In genomic region chr17:24461580-24461979, GRCm38 (mm10) we compare ENCODE assay signal across 11 mouse cellular contexts. TPM values are rescaled to one million over a fixed set of nuclear protein-coding genes. Genes with fewer than 3 reads are reported as not detected.
DNase-seq lines count a peak whose midpoint lies in the region; ATAC-seq and TF ChIP-seq lines count a peak whose summit lies in the region.
"Had no signal": no experiment of that assay in that cellular context is flagged by ENCODE, and none has a peak within 500 bp of the region (broad histone marks: within the 10 kb centered on the region; RNA-seq: fewer than 3 reads in every experiment).

No protein-coding gene starts in this region.

- H3K4me2 ChIP-seq in liver, embryonic 14.5 days (ENCODE audit: low read depth), result no peak overlapping the region
- H3K4me2 ChIP-seq in intestine, embryonic 16.5 days (ENCODE audit: low read depth, low read length), result no peak overlapping the region
- H3K4me2 ChIP-seq: heart, embryonic 11.5 days; limb, embryonic 15.5 days had no signal

- intact Hi-C loops in gastrocnemius, postnatal 36 days (cut with DNase I), result no loop called here

- no peak overlapping the region for H3K27ac ChIP-seq in liver, embryonic 14.5 days
- H3K27ac ChIP-seq in intestine, embryonic 16.5 days (ENCODE audit: low read length), result no peak overlapping the region
- H3K27ac ChIP-seq: limb, embryonic 15.5 days had no signal

- no peak for TF ChIP-seq EP300 in liver, embryonic 14.5 days (IDR thresholded peaks at IDR 0.05; ENCODE audit: low read depth)

- peak; percentile 63 for DNase-seq in kidney, adult 9 months
- DNase-seq in kidney, adult 18-20 months, result no peak
- no peak for DNase-seq in liver, embryonic 14.5 days (ENCODE audit: low read depth in 3 of 3, low spot score in 3 of 3)
- no peak for DNase-seq in urinary bladder, adult 2 months (ENCODE audit: low spot score)
- DNase-seq in gastrocnemius, postnatal 36 days, result no peak
- DNase-seq: right cerebral cortex, adult 18-20 months had no signal

- H3K4me3 ChIP-seq in liver, embryonic 14.5 days (ENCODE audit: insufficient read depth in 1 of 2, low read depth in 2 of 2, low read length in 2 of 2), result no peak overlapping the region
- H3K4me3 ChIP-seq in intestine, embryonic 16.5 days (ENCODE audit: low read length), result no peak overlapping the region
- H3K4me3 ChIP-seq: limb, embryonic 15.5 days had no signal

- H3K9ac ChIP-seq in liver, embryonic 14.5 days (replicated peaks), result no peak overlapping the region
- no peak overlapping the region for H3K9ac ChIP-seq in intestine, embryonic 16.5 days (ENCODE audit: low read depth, low read length)
- H3K9ac ChIP-seq: limb, embryonic 15.5 days had no signal

- no peaks in the 10 kb centered on the region for H3K9me3 ChIP-seq in liver, embryonic 14.5 days (ENCODE audit: control insufficient read depth, low read length)
- H3K9me3 ChIP-seq in intestine, embryonic 16.5 days (ENCODE audit: control insufficient read depth, low read length), result no peaks in the 10 kb centered on the region
- H3K9me3 ChIP-seq: limb, embryonic 15.5 days had no signal

- H3K27me3 ChIP-seq in liver, embryonic 14.5 days (ENCODE audit: control insufficient read depth, insufficient read depth, low read length), result no peaks in the 10 kb centered on the region
- H3K27me3 ChIP-seq in intestine, embryonic 16.5 days (replicated peaks; ENCODE audit: control insufficient read depth, insufficient read depth, low read length), result no peaks in the 10 kb centered on the region
- H3K27me3 ChIP-seq: limb, embryonic 15.5 days had no signal

- peak; percentile 53 for ATAC-seq in CD4-positive, CD25-positive, alpha-beta regulatory T cell, adult 4 months
- peak; percentile 72 for ATAC-seq in activated CD4-positive, CD25-positive, alpha-beta regulatory T cell, adult 4 months
- ATAC-seq in liver, embryonic 14.5 days (ENCODE audit: insufficient read depth), result no peak
- no peak for ATAC-seq in intestine, embryonic 16.5 days

- 39% methylated on average over 2 of the region's 2 CpGs for WGBS in liver, embryonic 14.5 days (ENCODE audit: insufficient replicate concordance)
- WGBS in intestine, embryonic 16.5 days, result 83% methylated on average over 2 of the region's 2 CpGs

- peak; percentile 62 for TF ChIP-seq CTCF in liver, embryonic 14.5 days (IDR thresholded peaks at IDR 0.05; ENCODE audit: low read depth)

- no peaks in the 10 kb centered on the region for H3K36me3 ChIP-seq in liver, embryonic 14.5 days (replicated peaks; ENCODE audit: control insufficient read depth, insufficient read depth, low read depth)
- H3K36me3 ChIP-seq in intestine, embryonic 16.5 days (ENCODE audit: control insufficient read depth, insufficient read depth, low read length), result no peaks in the 10 kb centered on the region
- H3K36me3 ChIP-seq: limb, embryonic 15.5 days had no signal

- no peaks in the 10 kb centered on the region for H3K4me1 ChIP-seq in liver, embryonic 14.5 days (replicated peaks; ENCODE audit: control insufficient read depth in 2 of 2, insufficient read depth in 2 of 2, low read length in 1 of 2)
- H3K4me1 ChIP-seq in intestine, embryonic 16.5 days (ENCODE audit: control insufficient read depth, insufficient read depth, low read length), result no peaks in the 10 kb centered on the region
- H3K4me1 ChIP-seq: limb, embryonic 15.5 days had no signal

RNA-seq across cellular contexts. Expression of gene E4f1, which starts 8.5 kb away (rescaled TPM):
- 10 to 100 TPM; 34.3 to 62.8 TPM for polyA plus RNA-seq in CD4-positive, CD25-positive, alpha-beta regulatory T cell, adult 4 months (2017; shearing (Covaris generic))
- 10 to 100 TPM; 22.6 to 37.5 TPM for polyA plus RNA-seq in activated CD4-positive, CD25-positive, alpha-beta regulatory T cell, adult 4 months (2017; shearing (Covaris generic))
- 17.1 and 19.9 TPM in 2 replicates for polyA plus RNA-seq in liver, embryonic 14.5 days (2012; rRNA removed)
- polyA plus RNA-seq in liver, embryonic 14.5 days (2014; fragmentation: Nextera tagmentation; extraction: Ambion mirVana), result 4.5 and 5.0 TPM in 2 replicates
- polyA plus RNA-seq in urinary bladder, adult 2 months (2012; rRNA removed), result 55.8 and 61.5 TPM in 2 replicates
- total RNA-seq in gastrocnemius, postnatal 36 days (2021), result 10 to 100 TPM in 1 of 2 experiments, 1 to 10 TPM in 1; 9.5 to 11.7 TPM
- polyA plus RNA-seq in intestine, embryonic 16.5 days (2015; fragmentation: Nextera tagmentation; extraction: Ambion mirVana), result 26.1 and 27.1 TPM in 2 replicates

RNA-seq across cellular contexts. Expression of gene Pgp, which starts 8.6 kb away (rescaled TPM):
- 1 to 10 TPM; 4.1 to 5.3 TPM for polyA plus RNA-seq in CD4-positive, CD25-positive, alpha-beta regulatory T cell, adult 4 months (2017; shearing (Covaris generic))
- polyA plus RNA-seq in activated CD4-positive, CD25-positive, alpha-beta regulatory T cell, adult 4 months (2017; shearing (Covaris generic)), result 1 to 10 TPM; 3.3 to 6.2 TPM
- polyA plus RNA-seq in liver, embryonic 14.5 days (2012; rRNA removed), result 37.9 and 38.2 TPM in 2 replicates
- 70.4 and 76.7 TPM in 2 replicates for polyA plus RNA-seq in liver, embryonic 14.5 days (2014; fragmentation: Nextera tagmentation; extraction: Ambion mirVana)
- polyA plus RNA-seq in urinary bladder, adult 2 months (2012; rRNA removed), result 31.8 and 33.5 TPM in 2 replicates
- total RNA-seq in gastrocnemius, postnatal 36 days (2021), result 10 to 100 TPM; 50.7 to 54.6 TPM
- 83.8 and 87.1 TPM in 2 replicates for polyA plus RNA-seq in intestine, embryonic 16.5 days (2015; fragmentation: Nextera tagmentation; extraction: Ambion mirVana)

RNA-seq across cellular contexts. Expression of gene Bricd5, which starts 12.1 kb away (rescaled TPM):
- polyA plus RNA-seq in CD4-positive, CD25-positive, alpha-beta regulatory T cell, adult 4 months (2017; shearing (Covaris generic)), result not detected
- polyA plus RNA-seq in activated CD4-positive, CD25-positive, alpha-beta regulatory T cell, adult 4 months (2017; shearing (Covaris generic)), result not detected
- polyA plus RNA-seq in liver, embryonic 14.5 days (2012; rRNA removed), result 0.29 and 0.30 TPM in 2 replicates
- 0.23 TPM in 1 of 2 replicates, not detected in the other for polyA plus RNA-seq in liver, embryonic 14.5 days (2014; fragmentation: Nextera tagmentation; extraction: Ambion mirVana)
- polyA plus RNA-seq in urinary bladder, adult 2 months (2012; rRNA removed), result 0.10 and 0.19 TPM in 2 replicates
- total RNA-seq in gastrocnemius, postnatal 36 days (2021), result under 1 TPM in 1 of 2 experiments, not detected in 1; 0.26 TPM
- 0.34 and 0.40 TPM in 2 replicates for polyA plus RNA-seq in intestine, embryonic 16.5 days (2015; fragmentation: Nextera tagmentation; extraction: Ambion mirVana)
- polyA plus RNA-seq: limb, embryonic 15.5 days had no signal

RNA-seq across cellular contexts. Expression of gene Mlst8, which starts 17.3 kb away (rescaled TPM):
- 10 to 100 TPM; 14.3 to 25.8 TPM for polyA plus RNA-seq in CD4-positive, CD25-positive, alpha-beta regulatory T cell, adult 4 months (2017; shearing (Covaris generic))
- 10 to 100 TPM; 12.6 to 15.3 TPM for polyA plus RNA-seq in activated CD4-positive, CD25-positive, alpha-beta regulatory T cell, adult 4 months (2017; shearing (Covaris generic))
- 13.5 and 18.5 TPM in 2 replicates for polyA plus RNA-seq in liver, embryonic 14.5 days (2012; rRNA removed)
- 9.6 and 11.2 TPM in 2 replicates for polyA plus RNA-seq in liver, embryonic 14.5 days (2014; fragmentation: Nextera tagmentation; extraction: Ambion mirVana)
- polyA plus RNA-seq in urinary bladder, adult 2 months (2012; rRNA removed), result 20.9 and 21.7 TPM in 2 replicates
- total RNA-seq in gastrocnemius, postnatal 36 days (2021), result 10 to 100 TPM; 11.9 to 12.1 TPM
- 25.1 and 26.0 TPM in 2 replicates for polyA plus RNA-seq in intestine, embryonic 16.5 days (2015; fragmentation: Nextera tagmentation; extraction: Ambion mirVana)

RNA-seq across cellular contexts. Expression of gene Dnase1l2, which starts 18.7 kb away (rescaled TPM):
- 1 to 10 TPM; 7.4 to 8.3 TPM for polyA plus RNA-seq in CD4-positive, CD25-positive, alpha-beta regulatory T cell, adult 4 months (2017; shearing (Covaris generic))
- 1 to 10 TPM; 1.9 to 3.6 TPM for polyA plus RNA-seq in activated CD4-positive, CD25-positive, alpha-beta regulatory T cell, adult 4 months (2017; shearing (Covaris generic))
- 2.1 and 2.3 TPM in 2 replicates for polyA plus RNA-seq in liver, embryonic 14.5 days (2012; rRNA removed)
- polyA plus RNA-seq in liver, embryonic 14.5 days (2014; fragmentation: Nextera tagmentation; extraction: Ambion mirVana), result 0.14 and 0.46 TPM in 2 replicates
- 47.5 and 62.9 TPM in 2 replicates for polyA plus RNA-seq in urinary bladder, adult 2 months (2012; rRNA removed)
- total RNA-seq in gastrocnemius, postnatal 36 days (2021), result under 1 TPM; 0.49 to 0.99 TPM
- polyA plus RNA-seq in intestine, embryonic 16.5 days (2015; fragmentation: Nextera tagmentation; extraction: Ambion mirVana), result 1.5 and 1.8 TPM in 2 replicates

Comparison
In these comparisons a context has a peak if more than half of its experiments do, and no peak if none do; other contexts are left out.
1. ATAC-seq: peak in CD4-positive, CD25-positive, alpha-beta regulatory T cell, adult 4 months (single experiment) and activated CD4-positive, CD25-positive, alpha-beta regulatory T cell, adult 4 months (single experiment); none in liver, embryonic 14.5 days (single experiment) and intestine, embryonic 16.5 days (single experiment).